Mouse (Mus musculus) cerebellum, adult (tissue): Measurements from ENCODE around the gene Sgta.

Experiments
- ATAC-seq: cut with Nextera tagmentation; 2 replicates; pipeline ENCODE4 v1.9.2; 2017; ENCODE audit warnings: mild to moderate bottlenecking, moderate library complexity, mixed read lengths; ENCODE audit not compliant: insufficient number of reproducible peaks, low FRiP score, low TSS enrichment

The Sgta gene

GRCm38 (mm10) chr10:81021547-81022110 is 38.4 kb downstream of the Sgta start:
- ATAC-seq: no peak

- no peak for ATAC-seq
These were observed 39.8 kb downstream of the Sgta start for GRCm38 (mm10) chr10:81020207-81020606.

DNA sequence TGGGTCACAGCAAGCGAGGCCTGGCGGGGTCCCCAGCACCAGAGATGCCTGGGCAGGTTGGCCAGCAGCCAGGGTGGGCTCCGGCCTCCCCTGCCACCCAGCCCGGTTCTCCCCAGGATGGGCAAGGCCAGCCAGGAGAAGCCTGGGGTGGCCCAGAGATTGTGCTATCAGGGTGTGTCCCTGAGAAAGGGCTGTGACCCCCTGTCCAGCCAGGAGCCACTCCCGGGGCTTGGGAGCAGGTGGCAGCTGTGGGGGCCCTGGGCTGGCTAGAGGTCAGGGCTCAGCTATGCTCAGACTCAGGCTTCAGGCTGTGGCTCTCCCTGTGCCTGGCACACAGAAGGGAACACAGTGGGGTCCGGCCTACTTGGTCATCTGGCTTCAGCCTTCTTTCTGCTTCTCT is 40.3 kb downstream of the Sgta start:
- no peak for ATAC-seq

DNA sequence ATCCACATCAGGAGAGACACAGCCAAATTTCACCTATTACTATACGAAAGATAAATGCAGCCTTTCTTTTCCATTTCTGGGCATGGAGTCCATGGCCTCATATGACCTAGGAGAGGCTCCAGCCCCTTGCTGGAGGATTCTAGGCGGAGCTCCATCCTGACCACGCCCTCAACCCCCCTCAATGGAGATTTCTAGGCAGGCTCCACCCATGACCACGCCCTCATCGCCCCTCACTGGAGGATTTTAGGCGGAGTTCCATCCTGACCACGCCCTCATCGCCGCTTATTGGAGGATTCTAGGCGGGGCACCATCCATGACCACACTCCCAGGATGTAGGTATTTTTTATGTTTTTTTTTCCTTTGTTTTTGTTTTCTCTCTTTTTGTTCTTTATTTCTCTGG is 41.7 kb downstream of the Sgta start:
- ATAC-seq: no peak

DNA sequence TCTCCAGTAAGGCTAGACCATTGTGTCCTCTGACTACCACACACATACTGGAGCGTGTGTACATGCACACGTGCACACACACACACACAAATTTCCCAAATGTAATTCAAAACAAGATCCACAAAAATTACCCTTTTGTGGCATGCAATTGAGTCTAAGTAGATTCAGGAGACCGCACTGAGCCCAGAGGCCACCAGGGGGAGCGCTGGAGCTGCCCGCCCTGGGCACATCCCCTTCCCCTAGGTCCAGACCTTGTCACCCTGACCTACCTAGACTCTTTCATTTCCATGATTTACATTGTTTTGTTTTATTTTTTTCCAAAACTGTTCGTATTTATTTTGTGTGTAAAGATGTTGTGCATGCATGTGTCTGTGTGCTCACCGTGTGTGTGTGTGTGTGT is 43.3 kb downstream of the Sgta start:
- no peak for ATAC-seq

- no peak for ATAC-seq
These were observed 44.3 kb downstream of the Sgta start for GRCm38 (mm10) chr10:81015666-81016065.

GRCm38 (mm10) chr10:81014393-81015384 is 45.3 kb downstream of the Sgta start, which contains the start of gene Gng7:
TSS of gene Gng7 (minus strand) at chr10:81014945.
- ATAC-seq: peak; percentile 89

DNA sequence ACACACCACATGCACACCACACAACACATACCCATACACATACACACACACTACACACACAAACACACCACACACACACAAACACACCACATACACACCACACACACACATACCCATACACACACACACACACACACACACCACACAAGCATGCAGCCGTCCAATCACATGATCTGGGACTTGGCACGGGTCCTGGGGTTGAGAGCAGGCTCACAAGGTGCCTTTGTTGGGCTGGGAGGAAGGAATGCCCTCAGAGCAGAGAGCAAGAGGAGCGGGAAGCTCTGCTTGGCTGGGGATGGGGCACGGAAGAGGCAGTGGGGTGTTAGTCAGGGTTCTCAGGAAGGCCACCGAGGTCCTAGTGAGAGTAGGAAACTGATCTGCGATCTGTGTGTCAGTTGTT is 49.1 kb downstream of the Sgta start:
- ATAC-seq: no peak

DNA sequence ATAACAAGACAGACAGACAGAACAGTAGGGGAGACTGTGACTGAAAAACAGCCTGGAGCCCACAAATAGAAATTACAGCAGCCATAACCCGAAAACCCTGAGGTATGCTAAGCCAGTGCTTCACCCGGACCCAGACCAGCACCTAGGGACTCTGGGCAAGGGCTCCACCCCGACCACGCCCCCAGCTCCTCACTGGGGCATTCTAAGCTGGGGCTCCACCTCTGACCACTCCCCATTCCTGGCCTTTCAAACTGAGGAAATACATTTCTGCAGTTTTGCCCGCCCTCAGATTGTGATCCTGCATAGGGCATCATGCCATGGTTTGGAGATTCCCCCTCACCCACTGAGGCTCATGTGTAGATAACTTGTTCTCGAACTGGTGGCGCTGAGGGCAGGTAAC is 52.7 kb downstream of the Sgta start:
- ATAC-seq: no peak

DNA sequence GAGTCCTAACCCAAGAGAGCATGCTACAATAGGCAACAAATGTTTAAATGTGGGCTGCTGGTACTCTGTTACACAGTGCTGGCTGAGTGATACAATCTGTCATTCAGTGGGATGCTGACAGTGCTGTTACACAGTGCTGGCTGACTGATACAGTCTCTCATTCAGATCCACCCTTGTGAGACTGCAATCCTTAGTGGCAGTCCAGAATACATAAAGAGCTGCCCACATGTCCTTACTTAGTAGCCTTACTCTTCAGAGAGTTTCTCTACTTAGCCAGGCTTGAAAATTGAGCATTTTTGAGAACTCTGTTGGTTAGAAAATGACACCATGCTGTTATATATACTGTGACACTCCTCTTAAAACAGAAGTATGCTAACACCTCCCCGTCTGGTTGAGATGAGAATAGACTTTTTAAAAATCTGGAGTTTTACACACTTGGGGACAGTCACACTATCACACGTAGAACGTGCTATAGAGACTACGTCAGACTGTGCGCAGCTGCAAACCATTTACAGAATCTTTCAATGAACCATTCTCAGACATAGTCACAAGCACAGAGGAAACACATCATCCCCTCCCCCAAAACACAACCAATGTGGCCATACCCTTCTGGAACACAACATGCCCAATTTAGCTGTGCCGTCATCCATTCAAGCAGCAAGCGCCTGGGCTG is 53.8 kb downstream of the Sgta start:
- ATAC-seq: no peak

- no peak for ATAC-seq
These were observed 58.8 kb downstream of the Sgta start for GRCm38 (mm10) chr10:81001161-81001560.

DNA sequence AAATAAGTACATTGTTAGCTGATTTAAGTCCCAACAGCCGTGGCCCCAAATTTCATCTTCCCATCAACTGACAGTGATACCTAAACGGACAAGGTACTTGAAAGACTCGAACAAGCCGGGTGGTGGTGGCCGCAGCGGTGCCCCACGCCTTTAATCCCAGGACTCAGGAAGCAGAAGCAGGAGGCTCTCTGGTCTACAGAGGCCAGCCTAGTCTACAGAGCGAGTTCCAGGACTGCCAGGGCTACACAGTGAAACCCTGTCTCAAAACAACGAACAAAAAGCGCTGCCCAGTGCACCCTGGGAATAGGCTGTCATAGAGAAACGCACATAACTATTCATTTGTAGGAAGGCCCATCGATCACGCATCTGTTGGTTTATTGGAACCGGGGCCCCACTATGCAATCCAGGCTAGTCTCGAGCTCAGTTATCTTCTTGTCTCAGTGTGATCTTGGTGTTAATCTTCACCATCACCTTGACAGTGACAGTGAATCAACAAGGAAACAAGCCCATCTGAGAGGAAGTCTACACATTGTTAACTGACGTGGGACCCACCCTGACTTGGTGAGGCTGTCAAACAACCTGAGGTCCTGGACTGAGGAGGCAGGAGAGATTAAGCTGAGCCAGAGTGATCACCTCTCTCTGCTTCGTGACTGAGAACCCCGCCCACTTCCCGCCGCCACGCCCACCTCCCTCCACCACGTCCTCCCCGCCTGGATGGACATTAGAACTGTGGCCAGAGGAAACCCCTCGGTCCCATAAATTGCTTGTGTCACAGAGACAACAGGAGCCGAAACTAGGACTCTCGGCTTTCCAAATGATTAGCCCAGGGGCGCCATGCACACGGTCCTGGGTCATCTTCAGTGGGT is 59.6 kb downstream of the Sgta start:
- no peak for ATAC-seq

GRCm38 (mm10) chr10:80999362-81000196 is 60.4 kb downstream of the Sgta start:
- ATAC-seq: peak; percentile 67; the same call in 1 of the 2 replicates

GRCm38 (mm10) chr10:80998778-80999177 is 61.2 kb downstream of the Sgta start:
- ATAC-seq: no peak

DNA sequence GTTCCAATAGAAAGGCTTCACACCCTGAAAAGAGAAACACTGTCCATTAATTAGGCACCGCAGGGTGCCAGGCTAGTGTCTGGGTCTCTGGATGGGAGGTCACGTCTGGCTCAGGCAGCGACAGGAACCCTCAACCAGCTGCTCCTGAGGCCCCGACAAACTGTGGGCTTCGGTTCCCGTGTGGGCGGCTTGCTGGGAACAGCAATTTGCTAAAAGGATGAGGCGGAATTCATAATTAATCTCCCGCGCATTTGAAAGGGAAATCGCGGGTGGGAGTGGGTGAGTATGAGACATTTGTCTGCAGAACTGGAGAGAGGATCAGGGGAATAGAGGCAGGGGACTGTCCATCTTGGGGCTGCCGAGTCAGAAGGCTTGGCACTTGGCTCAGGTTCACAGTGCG is 62.0 kb downstream of the Sgta start:
- no peak for ATAC-seq

GRCm38 (mm10) chr10:80997332-80997731 is 62.6 kb downstream of the Sgta start:
- no peak for ATAC-seq

GRCm38 (mm10) chr10:80996501-80996900 is 63.5 kb downstream of the Sgta start:
- ATAC-seq: no peak

DNA sequence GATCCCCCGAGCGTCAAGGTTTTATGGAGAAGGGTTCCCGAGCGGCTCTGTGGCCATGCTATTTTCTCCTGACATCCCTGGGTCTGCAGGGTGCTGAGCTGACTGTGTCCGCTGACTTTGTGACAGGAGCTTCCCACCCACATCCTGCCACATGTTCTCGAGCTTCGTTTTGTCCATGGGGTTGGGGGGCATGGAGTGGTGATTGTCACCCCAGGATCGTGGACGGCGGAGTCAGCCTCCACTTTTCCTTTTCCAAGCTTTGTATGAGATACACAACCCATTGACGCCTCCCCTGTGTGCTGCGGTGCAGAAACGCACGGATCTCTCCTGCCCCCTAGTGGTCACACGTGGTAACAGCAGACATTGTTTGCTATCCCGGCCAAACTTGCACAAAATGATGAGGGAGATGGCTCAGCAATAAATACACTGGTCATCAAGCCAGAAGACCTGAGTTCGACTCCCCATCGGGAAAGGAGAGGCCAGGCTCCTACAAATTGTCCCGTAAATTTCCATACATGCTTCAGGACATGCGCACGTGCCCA is 64.8 kb downstream of the Sgta start:
- ATAC-seq: no peak

GRCm38 (mm10) chr10:80994621-80995020 is 65.4 kb downstream of the Sgta start:
- ATAC-seq: no peak
